Mouse (Mus musculus): ENCODE results near the gene Aoc1. TPM values are rescaled to one million over a fixed set of nuclear protein-coding genes. Genes with fewer than 3 reads are reported as not detected.
"Not testable (repeated sequence)": the region's sequence is repeated elsewhere in the genome, so short reads cannot be mapped to it uniquely, and the experiment has no call there.

The Aoc1 gene
- polyA plus RNA-seq, 1 experiment from 2014 or later, result not detected

DNA sequence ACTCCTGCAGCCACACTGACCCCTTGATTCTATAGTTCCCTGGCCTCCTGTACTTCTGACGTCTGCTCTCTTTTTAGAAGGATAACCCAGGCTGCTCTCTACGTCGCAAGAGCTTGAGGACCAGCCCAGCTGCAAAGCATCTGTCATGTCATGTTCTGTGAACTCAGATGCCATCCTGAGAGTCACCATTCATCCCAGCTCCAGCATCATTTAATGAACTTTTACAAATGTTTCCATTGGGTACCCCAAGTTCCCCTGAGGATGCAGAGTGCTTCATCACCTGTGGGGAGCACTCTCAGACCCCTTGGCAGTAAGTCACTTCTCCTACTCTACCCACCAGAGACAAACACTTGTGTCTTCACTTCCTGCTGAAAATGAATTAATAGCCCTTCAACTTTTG is 8.5 kb upstream of the Aoc1 start:
- 70% methylated on average over 3 of the region's 3 CpGs for WGBS
- no peak for DNase-seq (ENCODE audit: low spot score)

DNA sequence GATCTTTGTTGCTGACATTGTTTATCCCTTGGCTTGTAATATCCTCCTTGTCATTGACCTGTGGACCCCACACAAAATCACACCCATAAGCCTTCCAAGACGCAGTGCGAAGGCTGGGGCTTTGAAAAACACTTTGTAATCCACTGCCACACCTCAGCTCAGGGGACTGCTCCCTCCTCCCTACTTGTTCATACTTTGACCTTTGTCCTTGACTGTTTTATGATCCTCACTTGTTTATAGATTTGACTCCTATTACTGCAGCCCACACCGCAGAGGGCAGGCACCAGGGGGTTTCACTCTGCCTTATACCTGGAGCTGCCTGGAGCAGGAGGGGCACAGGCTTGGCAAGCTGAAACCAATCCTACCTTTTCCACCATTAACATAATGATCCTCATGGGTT is 8.0 kb upstream of the Aoc1 start:
- Histone ChIP-seq H3K4me1 (peaks cover 46% of the 10 kb centered on the region), H3K9me3 (replicated peaks) (no peaks in the 10 kb centered on the region), H3K4me3 (no peak overlapping the region), H3K27ac (replicated peaks) (no peak overlapping the region; the same call in 1 of the 2 replicates), H3K36me3 (no peaks in the 10 kb centered on the region), H3K27me3 (ENCODE audit: low read depth, poor library complexity, severe bottlenecking) (peaks cover 9% of the 10 kb centered on the region; the same call in 1 of the 2 replicates)
- no peak for DNase-seq (ENCODE audit: low spot score)
- WGBS, result 70% methylated on average over 3 of the region's 3 CpGs

More for the DNA sequence above, 8.5 kb upstream of the Aoc1 start:
- Histone ChIP-seq H3K4me1 (peaks cover 46% of the 10 kb centered on the region), H3K4me3 (no peak overlapping the region), H3K27me3 (ENCODE audit: low read depth, poor library complexity, severe bottlenecking) (peaks cover 9% of the 10 kb centered on the region; the same call in 1 of the 2 replicates), H3K36me3 (no peaks in the 10 kb centered on the region), H3K27ac (replicated peaks) (no peak overlapping the region), H3K9me3 (replicated peaks) (no peaks in the 10 kb centered on the region)

DNA sequence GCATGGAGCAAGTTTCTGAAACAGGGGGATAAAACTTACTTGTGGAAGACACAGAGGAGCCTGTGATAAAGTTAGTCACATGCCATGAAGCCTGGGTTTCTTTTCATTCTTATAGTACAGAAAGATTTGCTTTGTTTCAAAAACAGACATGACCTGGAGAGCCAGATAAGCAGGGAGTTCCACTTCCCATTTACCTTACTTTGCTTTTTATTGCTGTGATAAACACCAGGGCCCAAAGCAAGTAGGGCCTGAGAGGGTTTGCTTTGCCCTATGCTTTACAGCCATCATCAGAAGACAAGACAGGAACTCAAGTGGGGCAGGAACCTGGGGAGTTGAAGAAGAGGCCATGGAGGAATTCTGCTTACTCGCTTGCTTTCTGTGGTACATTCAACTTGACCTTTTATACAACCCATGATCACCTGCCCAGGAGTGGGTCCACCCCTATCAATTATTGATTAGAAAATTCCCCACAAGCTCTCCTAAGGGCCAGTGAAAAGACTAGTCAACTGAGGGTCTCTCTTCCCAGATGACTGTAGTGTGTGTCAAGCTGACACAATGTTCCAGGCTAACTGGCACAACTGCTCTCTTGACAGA is 7.4 kb upstream of the Aoc1 start:
- WGBS, result 77% methylated on average over 1 of the region's 1 CpGs
- DNase-seq (ENCODE audit: low spot score), result no peak
- Histone ChIP-seq H3K9me3 (replicated peaks) (no peaks in the 10 kb centered on the region), H3K27ac (replicated peaks) (no peak overlapping the region; the same call in 1 of the 2 replicates), H3K36me3 (no peaks in the 10 kb centered on the region), H3K27me3 (ENCODE audit: low read depth, poor library complexity, severe bottlenecking) (peaks cover 9% of the 10 kb centered on the region; the same call in 1 of the 2 replicates), H3K4me1 (peaks cover 43% of the 10 kb centered on the region), H3K4me3 (no peak overlapping the region)

DNA sequence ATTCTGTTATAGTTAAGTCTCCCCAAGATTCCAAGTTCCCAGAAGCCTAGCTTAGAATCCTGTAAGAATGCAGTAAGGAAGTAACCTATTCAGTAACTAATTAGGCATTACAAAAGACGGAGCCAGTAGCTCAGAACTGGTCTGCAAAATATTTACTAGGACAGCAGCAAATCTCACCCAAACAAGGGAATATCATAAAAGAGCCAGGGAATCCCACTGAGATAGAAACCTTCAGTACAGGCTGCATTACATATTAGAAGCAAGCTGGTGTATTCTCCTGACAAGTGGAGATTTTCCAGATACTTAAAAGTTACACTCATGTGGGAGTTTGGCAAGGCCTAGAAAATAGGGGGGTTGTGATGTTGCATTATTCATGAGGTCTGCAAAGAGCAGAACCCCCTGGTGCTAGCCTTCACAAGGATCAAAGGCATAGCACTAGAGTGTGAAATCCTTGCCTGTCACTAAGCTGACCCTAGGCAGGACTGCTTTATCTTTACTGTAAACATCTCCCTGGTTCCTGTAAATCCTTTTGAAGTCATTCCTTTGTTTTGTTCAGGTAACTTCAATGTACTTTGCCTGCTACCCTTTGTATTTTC is 6.2 kb upstream of the Aoc1 start:
- H3K36me3 ChIP-seq; H3K9me3 ChIP-seq (replicated peaks); H3K4me3 ChIP-seq; H3K27me3 ChIP-seq (ENCODE audit: low read depth, poor library complexity, severe bottlenecking): not testable (repeated sequence)
- peaks cover 39% of the 10 kb centered on the region for H3K4me1 ChIP-seq
- peak; percentile 50 for DNase-seq (ENCODE audit: low spot score)
- WGBS, result 3% methylated on average over 1 of the region's 1 CpGs
- H3K27ac ChIP-seq (replicated peaks), result peak overlapping the region; percentile 68; the same call in 1 of the 2 replicates

DNA sequence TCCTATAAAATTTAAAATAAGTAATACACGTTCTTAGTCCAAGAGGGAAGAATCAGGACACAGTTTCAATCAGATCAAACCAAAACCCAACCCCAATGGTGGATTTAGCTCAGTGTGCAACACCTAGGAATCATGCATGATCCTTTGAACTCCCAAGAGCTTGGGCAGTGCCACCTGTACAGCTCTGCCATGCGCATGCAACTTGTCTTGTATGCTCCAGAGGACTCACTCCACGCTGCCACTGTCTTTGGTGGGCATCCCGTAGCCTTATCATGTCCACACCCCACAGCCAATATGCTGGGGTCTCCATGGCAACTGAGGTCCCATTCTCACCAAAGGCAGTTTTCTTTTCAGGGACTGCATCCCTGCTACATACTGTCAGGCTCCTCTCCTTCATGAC is 5.5 kb upstream of the Aoc1 start:
- peaks cover 9% of the 10 kb centered on the region; the same call in 1 of the 2 replicates for H3K27me3 ChIP-seq (ENCODE audit: low read depth, poor library complexity, severe bottlenecking)
- peak; percentile 25 for DNase-seq (ENCODE audit: low spot score)
- 44% methylated on average over 4 of the region's 4 CpGs for WGBS
- H3K36me3 ChIP-seq, result no peaks in the 10 kb centered on the region
- H3K9me3 ChIP-seq (replicated peaks), result no peaks in the 10 kb centered on the region
- 0 out of 2 replicates have a peak overlapping the region, but pooled peaks have one; percentile 4 for H3K4me3 ChIP-seq
- H3K4me1 ChIP-seq, result peaks cover 39% of the 10 kb centered on the region
- peak overlapping the region; percentile 69 for H3K27ac ChIP-seq (replicated peaks)

DNA sequence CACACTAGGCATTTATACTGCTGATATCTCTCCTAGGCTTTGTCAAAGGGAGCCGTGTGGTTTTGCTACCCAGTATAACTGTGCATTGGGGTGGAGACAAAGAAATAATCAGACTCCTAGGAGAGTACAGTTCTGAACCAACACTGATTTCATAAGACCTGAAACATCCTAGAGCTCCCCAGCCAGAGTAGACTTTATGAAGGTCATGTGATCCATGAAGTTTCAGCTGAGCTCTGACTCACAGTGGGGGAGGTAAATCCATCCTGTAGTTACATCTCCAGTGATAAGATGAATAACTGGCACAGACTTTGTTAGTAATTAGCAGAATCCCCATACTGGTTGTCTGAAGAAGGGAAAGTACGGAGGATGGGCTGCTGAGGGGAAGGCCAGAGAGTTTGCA is 2.9 kb upstream of the Aoc1 start:
- H3K27ac ChIP-seq (replicated peaks), result no peak overlapping the region
- WGBS, result 90% methylated on average over 2 of the region's 2 CpGs
- H3K4me3 ChIP-seq, result no peak overlapping the region
- DNase-seq (ENCODE audit: low spot score), result no peak
- peaks cover 31% of the 10 kb centered on the region for H3K4me1 ChIP-seq
- no peaks in the 10 kb centered on the region for H3K9me3 ChIP-seq (replicated peaks)
- peaks cover 6% of the 10 kb centered on the region; the same call in 1 of the 2 replicates for H3K27me3 ChIP-seq (ENCODE audit: low read depth, poor library complexity, severe bottlenecking)
- H3K36me3 ChIP-seq, result no peaks in the 10 kb centered on the region

DNA sequence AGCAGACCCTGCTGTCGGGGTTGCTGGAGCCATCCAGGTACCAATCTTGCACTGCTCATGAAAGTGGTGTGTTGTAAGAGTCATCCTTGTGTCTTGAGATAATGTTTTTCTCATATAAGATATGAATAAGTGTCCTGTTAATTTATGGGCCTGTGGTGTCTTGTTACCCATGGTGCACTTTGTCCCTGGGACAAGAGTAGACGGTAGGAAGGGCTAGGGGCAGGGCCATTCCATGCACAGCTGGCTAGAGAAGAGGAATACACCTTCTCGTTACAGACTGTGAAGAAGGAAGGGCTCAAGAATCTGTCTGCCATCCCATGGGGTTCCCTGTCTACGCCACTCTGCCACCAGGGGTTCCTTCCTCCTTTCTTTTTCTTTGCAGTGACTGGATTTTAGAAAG is 1.9 kb downstream of the Aoc1 start:
- no peaks in the 10 kb centered on the region for H3K9me3 ChIP-seq (replicated peaks)
- no peaks in the 10 kb centered on the region for H3K27me3 ChIP-seq (ENCODE audit: low read depth, poor library complexity, severe bottlenecking)
- DNase-seq (ENCODE audit: low spot score), result peak; percentile 5
- H3K4me3 ChIP-seq, result no peak overlapping the region
- WGBS, result 86% methylated on average over 4 of the region's 4 CpGs
- no peak overlapping the region for H3K27ac ChIP-seq (replicated peaks)
- H3K36me3 ChIP-seq, result no peaks in the 10 kb centered on the region
- H3K4me1 ChIP-seq, result no peaks in the 10 kb centered on the region; the same call in 1 of the 2 replicates

DNA sequence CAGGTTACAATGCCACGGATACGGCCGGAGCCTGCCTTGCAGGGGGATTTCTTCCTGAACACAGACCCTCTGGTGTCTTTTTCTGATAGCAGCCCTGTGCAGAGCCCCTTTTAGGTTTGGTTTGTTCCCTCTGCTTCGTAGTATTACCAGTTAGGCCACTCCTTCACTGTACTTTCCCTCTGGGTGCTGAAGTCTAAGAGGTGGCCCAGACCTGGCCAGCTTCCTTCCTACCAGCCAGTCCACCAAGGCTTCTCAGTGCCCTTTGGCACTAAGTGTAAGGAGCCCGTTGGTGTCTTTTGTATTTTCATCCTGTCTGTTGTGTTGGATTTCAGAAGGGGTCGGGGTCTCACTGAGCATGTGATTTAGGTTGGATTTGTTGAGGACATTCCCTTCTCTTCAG is 2.8 kb downstream of the Aoc1 start:
- H3K27ac ChIP-seq (replicated peaks), result no peak overlapping the region
- DNase-seq (ENCODE audit: low spot score), result no peak
- H3K4me3 ChIP-seq, result no peak overlapping the region
- H3K4me1 ChIP-seq, result no peaks in the 10 kb centered on the region; the same call in 1 of the 2 replicates
- H3K27me3 ChIP-seq (ENCODE audit: low read depth, poor library complexity, severe bottlenecking), result no peaks in the 10 kb centered on the region
- no peaks in the 10 kb centered on the region for H3K36me3 ChIP-seq
- 75% methylated on average over 6 of the region's 6 CpGs for WGBS
- no peaks in the 10 kb centered on the region for H3K9me3 ChIP-seq (replicated peaks)

DNA sequence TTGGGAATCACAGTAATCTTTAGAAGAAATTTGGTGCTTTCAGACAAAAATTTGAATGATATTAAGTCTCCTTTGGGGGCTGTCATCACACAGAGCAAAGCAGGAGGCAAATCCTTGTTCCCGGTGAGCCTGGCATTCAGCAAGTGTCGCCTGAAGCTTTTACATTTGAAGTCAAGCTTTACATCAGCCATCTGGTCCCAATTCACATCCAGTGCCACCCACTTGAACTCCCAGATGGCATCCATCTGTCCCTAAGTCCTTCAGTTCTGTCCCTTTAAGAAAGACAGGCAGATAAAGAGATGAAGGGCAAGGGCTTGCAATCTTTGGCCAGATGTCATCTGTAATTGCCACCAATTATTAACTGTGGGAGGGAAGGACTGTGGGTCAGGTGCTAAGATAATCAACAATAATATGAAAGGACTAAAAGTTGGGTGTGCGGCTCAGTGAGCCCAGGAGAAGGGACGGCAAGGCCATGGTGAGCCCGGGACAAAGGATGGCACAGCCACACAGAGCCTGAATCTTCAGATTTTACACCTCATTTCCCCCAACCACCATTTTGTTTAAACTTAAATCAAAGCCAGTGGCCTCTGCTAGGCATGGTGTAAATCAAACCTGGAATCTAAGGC is 3.9 kb downstream of the Aoc1 start:
- no peak for DNase-seq (ENCODE audit: low spot score)
- WGBS, result 72% methylated on average over 5 of the region's 5 CpGs
- H3K27me3 ChIP-seq (ENCODE audit: low read depth, poor library complexity, severe bottlenecking), result no peaks in the 10 kb centered on the region

DNA sequence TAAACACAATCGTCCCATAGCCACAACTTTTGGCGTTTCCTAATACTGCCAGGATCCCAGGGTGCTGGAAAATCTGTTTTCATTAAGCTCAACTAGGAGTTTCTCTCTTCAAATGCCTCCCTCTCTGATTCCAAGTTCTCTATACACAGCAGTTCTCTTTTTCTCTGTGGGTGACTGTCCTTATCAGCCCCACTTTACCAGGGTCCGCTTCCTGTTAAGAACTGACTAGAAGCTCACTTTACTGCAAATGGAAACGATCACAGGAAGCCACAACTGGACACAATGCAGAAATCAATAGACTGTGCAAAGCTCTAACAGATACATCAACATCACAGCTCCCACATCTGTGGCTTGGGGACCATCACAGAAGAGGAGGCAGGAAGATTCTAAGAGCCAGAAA is 21.5 kb downstream of the Aoc1 start:
- H3K27ac ChIP-seq (replicated peaks), result no peak overlapping the region
- WGBS, result 79% methylated on average over 4 of the region's 4 CpGs
- H3K36me3 ChIP-seq, result no peaks in the 10 kb centered on the region
- no peak for DNase-seq (ENCODE audit: low spot score)
- no peaks in the 10 kb centered on the region for H3K27me3 ChIP-seq (ENCODE audit: low read depth, poor library complexity, severe bottlenecking)
- no peaks in the 10 kb centered on the region for H3K4me1 ChIP-seq
- no peak overlapping the region for H3K4me3 ChIP-seq
- peaks cover 6% of the 10 kb centered on the region; the same call in 1 of the 2 replicates for H3K9me3 ChIP-seq (replicated peaks)

More for the DNA sequence above, 3.9 kb downstream of the Aoc1 start:
- Histone ChIP-seq H3K4me3 (no peak overlapping the region), H3K27ac (replicated peaks) (no peak overlapping the region), H3K9me3 (replicated peaks) (no peaks in the 10 kb centered on the region), H3K36me3 (no peaks in the 10 kb centered on the region), H3K4me1 (no peaks in the 10 kb centered on the region; the same call in 1 of the 2 replicates)

DNA sequence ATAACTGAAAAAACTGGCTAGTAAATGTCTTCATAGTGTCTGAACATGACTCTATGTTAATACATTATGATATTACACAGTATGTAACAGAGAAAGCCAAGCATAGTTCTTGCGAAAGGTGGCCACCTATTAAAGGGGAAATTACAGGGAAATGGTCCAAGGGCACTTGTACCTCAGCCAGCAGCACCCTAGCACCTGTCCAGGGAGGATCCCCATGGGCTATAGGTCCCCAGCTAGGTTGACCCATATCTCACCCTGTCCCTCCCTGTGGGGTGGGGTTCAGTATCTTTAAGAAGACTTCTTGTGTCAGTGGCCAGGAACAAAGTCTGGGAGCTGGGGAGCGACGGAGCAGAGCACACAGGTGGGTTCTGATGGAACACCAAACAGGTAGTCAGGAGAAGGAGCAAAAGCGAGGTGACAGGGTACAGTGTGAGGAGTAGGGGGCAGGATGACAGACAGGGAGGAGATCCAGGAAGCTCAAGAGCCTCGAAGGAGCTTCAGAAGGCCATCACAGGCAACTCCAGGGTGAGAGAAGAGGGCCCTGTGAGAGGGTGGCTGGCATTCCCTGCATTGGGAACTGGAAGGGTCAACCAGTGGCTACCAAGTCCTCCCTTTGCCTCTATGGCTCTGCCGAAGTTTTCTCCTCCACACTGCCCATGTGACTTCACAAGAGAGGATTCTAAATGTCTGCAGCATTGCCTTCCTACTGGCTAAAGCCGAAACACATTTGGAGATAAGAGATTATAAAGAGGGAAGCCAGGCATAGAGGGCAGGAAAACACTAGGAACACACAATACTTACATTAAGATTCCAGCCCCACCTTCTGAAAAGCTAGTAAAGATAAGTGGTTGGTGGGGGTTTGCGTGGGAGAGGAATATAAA is 22.5 kb downstream of the Aoc1 start:
- no peaks in the 10 kb centered on the region for H3K4me1 ChIP-seq
- 87% methylated on average over 8 of the region's 8 CpGs for WGBS
- H3K27ac ChIP-seq (replicated peaks), result no peak overlapping the region
- H3K9me3 ChIP-seq (replicated peaks), result peaks cover 6% of the 10 kb centered on the region; the same call in 1 of the 2 replicates
- H3K36me3 ChIP-seq, result no peaks in the 10 kb centered on the region
- DNase-seq (ENCODE audit: low spot score), result no peak
- no peaks in the 10 kb centered on the region for H3K27me3 ChIP-seq (ENCODE audit: low read depth, poor library complexity, severe bottlenecking)
- no peak overlapping the region for H3K4me3 ChIP-seq

DNA sequence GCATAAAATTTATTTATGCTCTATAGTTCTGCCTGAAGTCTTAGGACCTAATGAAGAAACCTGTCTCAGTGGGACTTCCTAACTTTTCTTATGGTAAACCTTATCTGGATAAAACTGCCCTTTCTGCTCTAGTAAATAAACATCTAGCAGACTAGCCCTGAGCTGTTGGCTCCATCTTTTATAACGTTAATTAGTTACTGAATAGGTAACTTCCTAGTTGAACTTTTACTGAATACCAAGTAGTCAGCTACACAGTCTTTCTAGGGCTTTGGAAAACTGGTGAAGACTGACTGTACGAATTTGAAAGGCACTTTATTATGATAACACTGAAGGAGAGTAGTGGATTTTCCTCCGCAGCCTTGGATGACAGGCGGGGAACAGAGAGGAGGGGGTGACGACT is 23.2 kb downstream of the Aoc1 start:
- H3K27ac ChIP-seq (replicated peaks), result no peak overlapping the region
- 87% methylated on average over 5 of the region's 5 CpGs for WGBS
- no peaks in the 10 kb centered on the region for H3K36me3 ChIP-seq
- DNase-seq (ENCODE audit: low spot score), result no peak
- H3K4me3 ChIP-seq, result no peak overlapping the region
- H3K9me3 ChIP-seq (replicated peaks), result peaks cover 6% of the 10 kb centered on the region; the same call in 1 of the 2 replicates
- H3K27me3 ChIP-seq (ENCODE audit: low read depth, poor library complexity, severe bottlenecking), result no peaks in the 10 kb centered on the region
- no peaks in the 10 kb centered on the region for H3K4me1 ChIP-seq
